Mouse (Mus musculus): ENCODE results near the gene Parp12.

- TF ChIP-seq CTCF (IDR thresholded peaks at IDR 0.05; ENCODE audit: low read depth, low read length) (no peak), EP300 (IDR thresholded peaks at IDR 0.05; ENCODE audit: insufficient read depth, low read depth, low read length) (no peak)
These were observed 43.8 kb upstream of the Parp12 start for GRCm38 (mm10) chr6:39161975-39162374.

Data from ES-Bruce4 (cell line).